Mouse (Mus musculus) kidney, adult 8-10 months (tissue): Measurements from ENCODE around the gene Stil.

Experiments used
- DNase-seq, 2 experiments: peaks; one replicate each; pipeline ENCODE4 v3.0.0; 2022

The Stil gene

GRCm38 (mm10) chr4:115085522-115086095, 85.7 kb downstream of the Stil start:
- peak; percentile 54 to 73 for DNase-seq

- peak; percentile 51 to 56 for DNase-seq
Observed at GRCm38 (mm10) chr4:115086257-115086656, 86.3 kb downstream of the Stil start.

- DNase-seq = peak; percentile 71 to 81
Observed at GRCm38 (mm10) chr4:115086763-115087415, 86.9 kb downstream of the Stil start.

- DNase-seq = peak; percentile 89 to 91
Observed at GRCm38 (mm10) chr4:115088611-115089338, 88.8 kb downstream of the Stil start, which contains the start of gene Pdzk1ip1. TSS of gene Pdzk1ip1 (plus strand) at chr4:115088708.

- peak; percentile 85 to 88 for DNase-seq
Observed at GRCm38 (mm10) chr4:115090592-115090991, 90.6 kb downstream of the Stil start.

- peak in 1 of 2 experiments; percentile 21 for DNase-seq
Observed at GRCm38 (mm10) chr4:115091806-115092205, 91.8 kb downstream of the Stil start.
